Mouse (Mus musculus) gastrocnemius, postnatal 36 days (tissue): ENCODE measurements around the gene 1700016C15Rik. TPM values are rescaled to one million over a fixed set of nuclear protein-coding genes. Genes with fewer than 3 reads are reported as not detected.

ENCODE experiments used
- DNase-seq, 2 experiments: peaks; one replicate each; pipeline ENCODE4 v3.0.0; 2022
- intact Hi-C: fragments of 180-260 bp; cut with DNase I; formaldehyde crosslinking; loops from one replicate; pipeline ENCODE4 v1.15.1; 2025
- total RNA-seq, 2 experiments: library from RNA; stranded (reverse); gene quantifications; 2 replicates each; pipeline ENCODE4 v1.2.3; 2021

The 1700016C15Rik gene
- total RNA-seq, 2 experiments from 2014 or later = 0.36 TPM; not detected in 1

DNA sequence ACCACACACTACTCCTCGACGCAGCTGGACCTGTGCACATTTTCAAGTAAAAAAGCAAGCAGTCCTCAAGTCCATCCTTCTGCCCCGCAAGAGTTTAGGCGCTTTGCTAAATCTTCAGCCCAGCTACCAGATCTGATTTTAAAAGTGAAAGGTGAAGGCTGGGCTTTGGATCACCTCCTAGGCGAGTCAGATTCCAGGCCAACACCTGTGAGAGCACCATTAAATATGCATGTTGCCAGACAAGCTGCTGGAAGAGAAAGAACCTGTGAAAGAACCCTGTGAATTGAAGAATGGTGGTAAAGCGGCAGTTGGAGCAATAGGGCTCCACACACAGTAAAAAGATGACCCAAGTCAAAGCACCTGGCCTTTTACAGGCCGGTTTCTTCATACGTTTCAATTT lies 65.3 kb downstream of the 1700016C15Rik start:
- DNase-seq = no peak
- intact Hi-C loops = no loop called here

DNA sequence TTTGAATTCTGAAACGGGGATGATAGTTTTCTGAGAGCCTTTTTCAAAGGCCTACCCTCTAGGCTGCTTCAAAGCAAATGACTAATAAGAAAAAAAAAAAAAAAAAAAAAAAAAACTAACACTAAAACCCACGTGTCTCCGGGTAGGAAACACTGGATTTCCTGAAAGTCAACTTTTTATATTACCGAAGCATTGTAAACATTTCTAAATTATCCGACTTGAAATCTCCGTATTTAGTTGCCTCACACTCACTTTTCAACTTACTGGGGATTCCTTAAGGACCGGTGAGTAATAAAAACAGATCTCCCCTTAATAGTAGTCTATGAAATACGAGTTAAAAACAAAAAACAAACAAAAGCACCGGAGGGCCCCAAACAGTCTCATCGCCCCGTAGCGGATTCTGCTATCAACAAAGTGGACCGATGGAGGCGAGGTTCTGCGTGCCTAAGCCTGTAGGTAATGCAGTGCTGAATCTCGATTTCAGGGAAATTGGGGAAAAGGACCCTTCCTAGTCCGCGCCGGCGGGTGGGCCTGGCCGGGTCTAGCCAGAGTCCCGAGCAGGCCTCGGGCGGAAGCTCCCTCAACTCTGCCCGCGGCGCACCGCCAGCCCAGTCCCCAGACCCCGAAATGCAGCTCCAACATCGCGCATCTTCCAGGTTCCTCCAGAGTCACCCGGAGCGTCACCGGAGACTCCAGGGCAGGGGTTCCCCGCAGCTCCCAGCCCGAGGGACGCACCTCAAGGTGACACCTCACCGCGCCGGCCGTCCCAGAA lies 66.0 kb downstream of the 1700016C15Rik start:
- DNase-seq = no peak
- intact Hi-C loops = no loop called here

DNA sequence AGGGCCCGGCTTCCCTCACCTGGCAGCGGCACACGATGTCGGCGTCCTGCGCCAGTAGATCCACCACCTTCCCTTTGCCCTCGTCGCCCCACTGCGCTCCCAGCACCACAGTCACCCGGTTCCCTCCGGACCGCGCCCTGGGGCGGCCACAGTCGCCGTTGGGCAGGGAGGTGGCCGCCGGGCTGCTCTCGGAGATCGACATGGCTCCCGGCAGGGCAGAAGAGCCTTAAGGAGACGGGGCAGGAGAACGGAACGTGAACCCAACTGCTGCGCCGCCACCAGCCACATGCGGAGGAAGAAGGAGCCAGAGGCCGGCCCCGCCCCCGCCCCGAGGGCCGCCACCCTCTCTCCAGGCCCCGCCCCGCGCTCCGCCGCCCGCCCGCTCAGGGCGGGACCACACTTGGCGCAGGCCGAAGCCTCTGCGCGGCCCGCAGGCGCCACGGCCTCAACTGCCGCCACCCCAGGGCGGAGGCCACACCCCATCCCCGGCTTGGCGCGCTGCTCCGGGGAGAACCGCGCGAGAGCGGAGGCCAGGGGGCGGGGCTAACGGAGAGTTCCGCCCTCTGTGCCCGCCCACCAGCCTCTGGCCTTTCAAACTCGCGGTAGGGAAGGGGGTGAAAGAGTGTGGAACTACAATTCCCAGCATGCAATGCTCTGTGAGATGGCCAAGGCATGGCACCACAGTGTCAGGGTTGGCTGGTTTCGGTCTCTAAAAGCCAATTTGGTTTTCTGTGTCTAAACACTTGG lies 66.8 kb downstream of the 1700016C15Rik start, which contains the start of gene Adss:
Gene Adss, minus strand, starts transcription at position 319 of the 747 bp plus-strand sequence.
- DNase-seq = peak; percentile 98 to 99
- intact Hi-C loops = no loop called here

DNA sequence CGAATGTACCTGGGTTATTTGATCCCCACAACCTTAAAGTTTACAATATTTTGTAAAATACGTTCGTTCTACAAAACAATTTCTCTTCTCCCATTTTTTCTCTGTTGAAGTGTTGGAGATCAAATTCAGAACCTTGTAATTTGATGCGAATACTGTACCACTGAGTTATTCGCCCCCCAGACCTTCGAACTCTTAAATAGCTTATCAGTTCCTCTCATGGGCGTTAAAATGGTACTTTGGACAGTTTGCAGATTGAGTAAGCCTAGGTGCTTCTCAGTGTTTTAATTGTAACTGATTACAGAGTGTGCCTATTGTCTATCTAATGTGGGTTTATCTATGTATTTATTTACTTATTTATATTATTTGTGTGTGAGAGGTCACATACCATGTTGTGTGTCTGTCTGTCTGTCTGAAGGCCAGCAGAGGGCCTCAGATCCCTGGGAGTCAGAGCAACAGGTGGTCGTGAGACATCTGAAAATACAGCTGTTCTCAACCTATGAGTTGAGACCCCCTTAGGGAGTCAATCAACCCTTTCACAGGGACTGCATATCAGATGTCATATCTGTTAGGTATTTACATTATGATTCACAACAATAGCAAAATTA lies 67.6 kb downstream of the 1700016C15Rik start:
- intact Hi-C loops = no loop called here
- DNase-seq = no peak

Other genes starting within 250 kb of the 1700016C15Rik start
- gene Adss, start 66.7 kb downstream of the 1700016C15Rik start, total RNA-seq = 1 to 10 TPM; 8.7 to 9.1 TPM